Mouse (Mus musculus): Measurements from ENCODE around the gene Paqr3.

Paqr3 gene

GRCm38 (mm10) chr5:97084541-97084940, 26.9 kb downstream of the Paqr3 start:
- no peak for DNase-seq

GRCm38 (mm10) chr5:97083701-97084100, 27.7 kb downstream of the Paqr3 start:
- DNase-seq: no peak

- DNase-seq: peak; percentile 46
These were observed 29.9 kb downstream of the Paqr3 start for GRCm38 (mm10) chr5:97081481-97081880.

- DNase-seq: no peak
These were observed 32.8 kb downstream of the Paqr3 start for GRCm38 (mm10) chr5:97078641-97079040.

GRCm38 (mm10) chr5:97077676-97078075, 33.7 kb downstream of the Paqr3 start:
- DNase-seq: no peak

- no peak for DNase-seq
These were observed 35.2 kb downstream of the Paqr3 start for GRCm38 (mm10) chr5:97076167-97076566.

- no peak for DNase-seq
These were observed 35.8 kb downstream of the Paqr3 start for GRCm38 (mm10) chr5:97075476-97076151.

GRCm38 (mm10) chr5:97065746-97066145, 45.6 kb downstream of the Paqr3 start:
- DNase-seq: no peak

- DNase-seq: no peak
These were observed 49.4 kb downstream of the Paqr3 start for GRCm38 (mm10) chr5:97062041-97062440.

GRCm38 (mm10) chr5:97060864-97061263, 50.5 kb downstream of the Paqr3 start:
- DNase-seq: no peak

- no peak for DNase-seq
These were observed 54.5 kb downstream of the Paqr3 start for GRCm38 (mm10) chr5:97056791-97057450.

- DNase-seq: no peak
These were observed 55.0 kb downstream of the Paqr3 start for GRCm38 (mm10) chr5:97056359-97056758.

- DNase-seq: no peak
These were observed 55.8 kb downstream of the Paqr3 start for GRCm38 (mm10) chr5:97055511-97056068.

- DNase-seq: no peak
These were observed 56.6 kb downstream of the Paqr3 start for GRCm38 (mm10) chr5:97054801-97055200.

GRCm38 (mm10) chr5:97054166-97054565, 57.2 kb downstream of the Paqr3 start:
- DNase-seq: no peak

- DNase-seq: no peak
These were observed 62.5 kb downstream of the Paqr3 start for GRCm38 (mm10) chr5:97048905-97049304.

GRCm38 (mm10) chr5:97046680-97047079, 64.7 kb downstream of the Paqr3 start:
- no peak for DNase-seq

- DNase-seq: no peak
These were observed 66.1 kb downstream of the Paqr3 start for GRCm38 (mm10) chr5:97045260-97045659.

All from cerebellum, adult 9-11 months (tissue).